Mouse (Mus musculus) left cerebral cortex, adult 2 months (tissue): ENCODE measurements around the gene Fhod1. TPM values are rescaled to one million over a fixed set of nuclear protein-coding genes. Genes with fewer than 3 reads are reported as not detected.

Experiments used
- DNase-seq, 2 experiments: peaks; one replicate each; pipeline ENCODE4 v3.0.0; 2021 to 2022; ENCODE audit warnings: low spot score in 2 of 2, mixed read lengths in 1 of 2; ENCODE audit errors: extremely low spot score in 1 of 2
- H3K27ac ChIP-seq: fragments of 200-600 bp; 2 replicates; pipeline ENCODE4 v1.8.1; 2022
- H3K4me3 ChIP-seq: fragments of 200-600 bp; 2 replicates; pipeline ENCODE4 v1.8.1; 2022
- CTCF ChIP-seq: fragments of 200-600 bp; IDR thresholded peaks from 2 replicates; pipeline ENCODE4 v1.8.1; 2022; ENCODE audit warnings: antibody characterized with exemption, mild to moderate bottlenecking, moderate library complexity
- intact Hi-C: fragments of 180-260 bp; cut with DNase I; formaldehyde crosslinking; loops from one replicate; pipeline ENCODE4 v1.15.1; 2025
- microRNA-seq, 2 experiments: library from miRNA; unstranded; fragments of <30 nt; microRNA quantifications; one replicate each; pipeline ENCODE4 v1.2.0; 2021
- total RNA-seq, 2 experiments: library from RNA; stranded (reverse); gene quantifications; 2 replicates each; pipeline ENCODE4 v1.2.3; 2021

Gene Fhod1
- total RNA-seq, 2 experiments from 2014 or later, result 3.5 to 3.7 TPM

DNA sequence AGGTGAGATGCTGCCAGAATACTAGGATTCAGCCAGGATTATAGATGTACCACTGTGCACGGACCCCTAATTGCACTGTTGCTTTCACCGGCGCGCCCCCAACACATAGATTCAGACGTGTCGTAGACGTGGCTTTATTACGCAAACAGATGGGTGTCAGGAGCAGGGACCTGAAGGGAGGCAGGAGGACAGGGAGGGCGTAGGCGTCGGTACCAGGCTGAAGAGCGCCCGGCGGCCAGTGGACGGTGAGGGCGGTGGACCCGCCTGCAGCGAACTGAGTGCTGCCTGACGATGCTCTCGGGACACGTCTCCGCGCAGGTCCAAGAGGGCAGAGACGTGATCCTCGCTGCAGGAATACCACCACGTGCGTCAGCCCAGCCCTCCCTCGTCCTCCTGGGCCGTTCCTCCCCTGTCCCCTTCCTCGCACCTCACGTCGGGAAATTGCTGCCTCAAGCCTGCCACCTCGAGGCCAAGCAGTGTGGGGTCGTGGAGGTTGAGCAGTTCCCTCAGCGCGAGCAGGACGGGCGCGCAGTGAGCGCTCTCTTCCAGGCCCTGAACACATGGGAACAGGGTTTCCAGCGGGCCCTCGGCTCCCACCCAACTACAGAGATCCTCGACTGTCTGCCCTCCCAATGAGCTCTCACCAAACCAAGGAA, 57.8 kb downstream of the Fhod1 start, which contains the start of gene 4931428F04Rik:
4931428F04Rik (minus strand) TSS at position 60 of the 656 bp plus-strand sequence.
- intact Hi-C loops, result loop anchor here (2.0 kb wide), 1 partner anchor 635 kb away; no protein-coding TSS in a partner anchor
- Histone ChIP-seq H3K4me3 (peak within 1 kb of the TSS; percentile 61), H3K27ac (peak within 1 kb of the TSS; percentile 86)
- no peak for DNase-seq
- TF ChIP-seq CTCF, result peak; percentile 48

DNA sequence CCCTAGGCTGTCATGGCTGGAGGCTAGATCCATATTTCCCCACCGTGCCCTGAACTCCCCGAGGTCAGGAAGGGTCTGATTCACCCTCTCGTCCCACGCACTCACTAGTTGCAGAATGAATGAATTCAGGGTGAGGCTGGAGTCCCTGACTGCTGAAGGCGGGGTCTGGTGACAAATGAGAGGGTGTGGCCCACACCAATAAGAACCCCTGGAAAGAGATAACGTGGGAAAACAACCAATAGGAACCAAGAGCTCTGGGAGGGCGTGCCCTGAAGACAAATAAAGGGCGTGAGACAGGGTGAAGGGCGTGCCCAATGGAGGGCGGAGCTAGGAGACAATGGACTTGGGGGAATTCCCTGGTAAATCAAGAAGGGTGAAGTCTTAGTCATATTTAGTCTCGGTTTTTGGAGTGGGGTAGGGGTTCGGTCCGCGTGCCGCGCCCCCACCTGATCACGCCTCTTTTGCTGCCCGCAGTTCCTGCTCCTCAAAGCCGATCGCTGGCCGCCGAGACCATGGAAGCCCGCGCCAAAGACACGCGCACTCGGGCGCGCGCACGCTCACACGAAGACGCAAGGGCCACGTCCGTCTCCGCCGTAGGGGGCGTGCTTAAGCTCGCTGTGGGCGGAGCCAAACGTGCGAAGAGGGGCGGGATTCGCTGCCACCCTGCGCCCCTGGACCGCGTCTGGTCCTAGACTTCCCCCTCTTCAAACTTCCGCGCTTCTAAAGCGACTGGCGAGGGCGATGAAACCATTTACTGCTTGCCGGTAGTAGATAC, 58.6 kb downstream of the Fhod1 start:
- intact Hi-C loops, result no loop called here
- peak; percentile 94 to 95 for DNase-seq
- peak overlapping the region; percentile 86 for H3K27ac ChIP-seq
- TF ChIP-seq CTCF, result no peak; the same call in none of the 2 replicates
- H3K4me3 ChIP-seq, result peak overlapping the region; percentile 61

DNA sequence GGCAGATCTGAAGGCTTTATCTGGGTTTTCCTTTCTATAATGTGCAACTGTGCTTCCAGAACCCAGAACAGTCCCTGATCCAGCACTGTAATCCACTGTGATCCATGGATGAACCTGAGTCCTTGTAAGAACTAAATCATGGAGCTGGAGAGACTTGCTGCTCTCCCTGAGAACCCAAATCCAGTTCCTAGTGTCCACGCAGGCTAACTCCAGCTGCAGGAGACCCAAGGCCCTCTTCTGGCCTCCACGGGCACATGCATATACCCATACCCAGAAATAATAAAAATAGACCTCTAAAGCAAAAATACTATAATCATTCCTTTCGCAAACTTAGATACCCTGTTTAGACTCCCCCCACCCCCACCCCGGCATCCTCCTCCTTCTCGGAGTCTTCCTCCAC, 59.5 kb downstream of the Fhod1 start:
- peak overlapping the region; percentile 61 for H3K4me3 ChIP-seq
- DNase-seq, result no peak
- TF ChIP-seq CTCF, result no peak
- H3K27ac ChIP-seq, result no peak overlapping the region
- intact Hi-C loops, result no loop called here

DNA sequence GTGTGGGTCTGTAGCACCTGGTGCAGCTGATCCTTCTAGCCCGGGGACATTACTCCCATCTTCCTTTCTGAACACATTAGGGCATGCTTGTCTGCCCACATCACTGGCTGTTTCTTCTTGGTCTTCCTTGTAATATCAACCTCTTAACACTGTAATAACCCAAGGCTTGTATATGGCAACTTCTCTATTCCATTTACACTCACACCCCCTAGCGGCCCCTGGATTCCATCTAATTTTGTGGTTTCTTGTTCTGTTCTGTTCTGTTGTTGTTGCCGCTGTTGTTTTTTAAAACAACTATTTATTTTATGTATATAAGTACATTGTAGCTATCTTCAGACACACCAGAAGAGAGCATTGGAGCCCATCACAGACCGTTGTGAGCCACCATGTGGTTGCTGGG, 60.8 kb downstream of the Fhod1 start:
- H3K4me3 ChIP-seq, result no peak overlapping the region
- DNase-seq, result no peak
- TF ChIP-seq CTCF, result no peak; the same call in 1 of the 2 replicates
- H3K27ac ChIP-seq, result no peak overlapping the region
- intact Hi-C loops, result no loop called here

DNA sequence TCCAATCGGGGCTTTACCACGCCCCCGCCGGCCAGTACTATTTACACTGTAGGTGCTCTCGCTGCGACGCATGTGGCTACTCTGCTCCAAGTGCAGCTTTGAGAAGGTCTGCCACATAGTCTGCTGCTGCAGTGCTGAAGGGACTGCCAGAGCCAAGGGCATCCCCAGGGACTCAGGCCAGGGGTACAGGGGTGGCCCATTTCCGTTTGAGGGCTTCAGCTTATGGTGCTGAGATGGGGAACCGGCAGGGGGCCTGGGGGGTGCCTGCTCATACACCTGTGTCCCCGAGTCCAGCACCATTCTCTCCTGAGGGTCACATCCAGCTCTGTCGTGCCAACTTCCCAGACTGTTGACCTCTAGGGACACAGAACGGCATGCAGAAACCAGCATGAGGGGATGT, 62.2 kb downstream of the Fhod1 start:
- no peak for TF ChIP-seq CTCF
- no peak for DNase-seq
- intact Hi-C loops, result no loop called here
- Histone ChIP-seq H3K4me3 (no peak overlapping the region), H3K27ac (no peak overlapping the region)

GRCm38 (mm10) chr8:105283074-105283473, 64.7 kb downstream of the Fhod1 start:
- H3K27ac ChIP-seq, result no peak overlapping the region
- intact Hi-C loops, result no loop called here
- TF ChIP-seq CTCF, result peak; percentile 63
- H3K4me3 ChIP-seq, result no peak overlapping the region
- DNase-seq, result no peak

- TF ChIP-seq CTCF, result no peak
- Histone ChIP-seq H3K27ac (no peak overlapping the region), H3K4me3 (no peak overlapping the region)
- DNase-seq, result no peak
- intact Hi-C loops, result no loop called here
Measured at GRCm38 (mm10) chr8:105282239-105282638, 65.5 kb downstream of the Fhod1 start.

- Histone ChIP-seq H3K4me3 (no peak overlapping the region), H3K27ac (no peak overlapping the region)
- no peak for TF ChIP-seq CTCF
- no peak for DNase-seq
- intact Hi-C loops, result no loop called here
Measured at GRCm38 (mm10) chr8:105281821-105282220, 65.9 kb downstream of the Fhod1 start.

- DNase-seq, result no peak
- Histone ChIP-seq H3K27ac (no peak overlapping the region), H3K4me3 (no peak overlapping the region)
- intact Hi-C loops, result no loop called here
- TF ChIP-seq CTCF, result no peak
Measured at GRCm38 (mm10) chr8:105280567-105280966, 67.2 kb downstream of the Fhod1 start.

Small RNA genes lying within 50 kb of the gene (microRNA-seq; reads per million reads assigned to microRNA genes)
- gene Gm27320 (0 reads per million in 2 experiments), gene Mir328 (14,844 to 17,063 reads per million in 2 experiments)

Other genes starting within 250 kb of the Fhod1 start
- gene Ces4a, start 216.2 kb downstream of the Fhod1 start, total RNA-seq, result not detected
- 10 to 100 TPM; 20.7 to 22.3 TPM for gene Cbfb, start 177.3 kb downstream of the Fhod1 start, total RNA-seq
- gene D230025D16Rik, start 122.8 kb downstream of the Fhod1 start, total RNA-seq, result 10 to 100 TPM; 37.9 to 38.3 TPM
- gene B3gnt9, start 92.8 kb downstream of the Fhod1 start, total RNA-seq, result 1 to 10 TPM; 2.1 to 2.8 TPM
- gene Tradd, start 83.3 kb downstream of the Fhod1 start, total RNA-seq, result 1 to 10 TPM; 8.0 TPM
- 1 to 10 TPM in 1 of 2 experiments, under 1 TPM in 1; 1.00 to 1.1 TPM for gene Fbxl8, start 83.3 kb downstream of the Fhod1 start, total RNA-seq
- gene Hsf4, start 78.2 kb downstream of the Fhod1 start, total RNA-seq, result 10 to 100 TPM; 17.2 to 17.5 TPM
- gene Nol3, start 71.8 kb downstream of the Fhod1 start, total RNA-seq, result 10 to 100 TPM in 1 of 2 experiments, 1 to 10 TPM in 1; 8.9 to 10.4 TPM
- 10 to 100 TPM; 28.0 to 30.0 TPM for gene 4931428F04Rik, start 58.1 kb downstream of the Fhod1 start, total RNA-seq
- 1 to 10 TPM; 1.1 to 2.2 TPM for gene Exoc3l, start 51.9 kb downstream of the Fhod1 start, total RNA-seq
- gene E2f4, start 50.3 kb downstream of the Fhod1 start, total RNA-seq, result 10 to 100 TPM; 36.4 to 39.3 TPM
- 1 to 10 TPM; 1.4 to 1.9 TPM for gene Elmo3, start 42.4 kb downstream of the Fhod1 start, total RNA-seq
- 1 to 10 TPM; 6.6 to 6.8 TPM for gene Lrrc29, start 21.7 kb downstream of the Fhod1 start, total RNA-seq
- 10 to 100 TPM; 35.4 to 40.1 TPM for gene Tmem208, start 21.6 kb downstream of the Fhod1 start, total RNA-seq
- 10 to 100 TPM; 41.9 to 42.5 TPM for gene Slc9a5, start 890 bp upstream of the Fhod1 start, total RNA-seq
- 1 to 10 TPM; 3.7 to 4.5 TPM for gene Plekhg4, start 25.3 kb upstream of the Fhod1 start, total RNA-seq
- not detected for gene Kctd19, start 65.5 kb upstream of the Fhod1 start, total RNA-seq
- gene Lrrc36, start 65.6 kb upstream of the Fhod1 start, total RNA-seq, result under 1 TPM in 1 of 2 experiments, not detected in 1; 0.27 TPM
- 10 to 100 TPM; 36.1 to 42.5 TPM for gene Tppp3, start 123.6 kb upstream of the Fhod1 start, total RNA-seq
- 10 to 100 TPM; 43.0 to 48.7 TPM for gene Zdhhc1, start 148.9 kb upstream of the Fhod1 start, total RNA-seq
- gene Hsd11b2, start 170.8 kb upstream of the Fhod1 start, total RNA-seq, result not detected
- gene Atp6v0d1, start 218.1 kb upstream of the Fhod1 start, total RNA-seq, result 100 to 1,000 TPM; 288 to 319 TPM